Mouse (Mus musculus): ENCODE results near the gene Sass6. TPM values are rescaled to one million over a fixed set of nuclear protein-coding genes. Genes with fewer than 3 reads are reported as not detected.

The Sass6 gene
- polyA plus RNA-seq (2017; shearing (Covaris generic)) = 3.8 TPM

DNA sequence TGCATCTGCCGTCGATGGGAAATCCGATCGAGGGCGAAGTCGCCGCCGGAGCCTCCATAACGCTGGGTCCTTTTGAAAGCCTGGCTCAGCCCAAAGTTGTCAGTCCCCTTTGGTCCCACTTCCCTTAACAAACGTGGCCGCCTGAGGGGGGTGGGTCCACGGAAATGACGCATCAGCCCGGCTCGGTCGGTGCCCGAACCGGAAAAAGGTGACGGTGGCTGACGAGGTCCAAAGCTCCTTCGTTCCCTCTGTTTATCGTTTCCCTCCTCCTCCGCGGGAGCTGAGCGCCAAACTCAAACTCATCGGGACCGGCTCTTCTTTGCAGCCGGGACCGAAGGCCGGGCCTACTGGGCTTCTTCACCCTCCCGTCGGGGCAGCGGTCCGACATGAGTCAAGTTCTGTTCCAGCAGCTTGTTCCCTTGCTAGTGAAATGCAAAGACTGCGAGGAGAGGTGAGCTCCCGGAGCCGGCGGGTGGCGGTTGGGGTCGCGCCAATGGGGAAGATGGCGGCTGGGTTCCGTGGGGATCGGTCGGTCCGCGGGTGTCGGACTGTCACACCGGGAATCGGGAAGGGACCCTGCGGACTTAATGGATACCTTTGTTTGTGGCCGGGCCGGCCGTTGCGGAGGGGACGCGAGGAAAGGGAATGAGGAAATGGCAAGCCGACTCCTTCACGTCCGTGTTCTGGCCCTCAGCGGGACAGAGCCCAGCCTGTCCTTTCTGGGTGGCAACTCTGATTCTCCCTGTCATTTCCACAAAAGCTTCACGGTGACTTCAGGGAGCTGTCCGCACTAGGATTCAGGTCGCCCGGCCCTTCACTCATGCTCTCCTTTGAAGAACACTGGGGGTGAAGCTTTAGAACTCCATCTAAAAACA, at the start of gene Sass6:
Gene Sass6 (plus strand): TSS at position 255 of the 875 bp plus-strand sequence.

DNA sequence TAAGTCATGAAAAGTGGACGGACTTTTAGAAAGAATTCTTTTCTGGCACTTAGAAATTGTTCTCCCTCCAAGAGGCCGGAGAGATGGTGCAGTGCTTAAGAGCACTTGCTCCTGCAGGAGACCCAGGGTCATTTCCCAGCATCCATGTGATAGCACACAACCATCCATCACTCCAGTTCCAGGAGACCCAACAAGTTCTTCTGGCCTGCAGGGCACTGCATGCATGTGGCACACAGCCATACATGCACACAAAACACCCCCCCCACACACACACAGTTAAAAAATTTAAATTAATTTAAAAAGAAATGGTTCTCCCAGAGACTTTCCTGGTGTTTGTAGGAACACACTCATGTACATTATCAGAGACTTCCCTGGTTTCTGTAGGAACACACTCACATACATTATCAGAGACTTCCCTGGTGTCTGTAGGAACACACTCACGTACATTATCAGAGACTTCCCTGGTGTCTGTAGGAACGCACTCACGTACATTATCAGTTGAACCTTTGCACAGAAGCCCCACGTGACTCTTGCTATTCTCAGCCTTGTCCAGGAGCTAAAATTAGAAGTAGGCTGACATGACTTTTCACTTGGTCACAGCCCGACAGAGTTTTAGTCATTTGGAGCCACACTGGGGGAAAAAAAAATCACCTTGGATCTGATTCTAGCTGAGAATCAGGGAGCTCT, 32.2 kb upstream of the Sass6 start, which contains the start of gene Lrrc39:
Gene Lrrc39 (plus strand): TSS at position 566 of the 687 bp plus-strand sequence.

DNA sequence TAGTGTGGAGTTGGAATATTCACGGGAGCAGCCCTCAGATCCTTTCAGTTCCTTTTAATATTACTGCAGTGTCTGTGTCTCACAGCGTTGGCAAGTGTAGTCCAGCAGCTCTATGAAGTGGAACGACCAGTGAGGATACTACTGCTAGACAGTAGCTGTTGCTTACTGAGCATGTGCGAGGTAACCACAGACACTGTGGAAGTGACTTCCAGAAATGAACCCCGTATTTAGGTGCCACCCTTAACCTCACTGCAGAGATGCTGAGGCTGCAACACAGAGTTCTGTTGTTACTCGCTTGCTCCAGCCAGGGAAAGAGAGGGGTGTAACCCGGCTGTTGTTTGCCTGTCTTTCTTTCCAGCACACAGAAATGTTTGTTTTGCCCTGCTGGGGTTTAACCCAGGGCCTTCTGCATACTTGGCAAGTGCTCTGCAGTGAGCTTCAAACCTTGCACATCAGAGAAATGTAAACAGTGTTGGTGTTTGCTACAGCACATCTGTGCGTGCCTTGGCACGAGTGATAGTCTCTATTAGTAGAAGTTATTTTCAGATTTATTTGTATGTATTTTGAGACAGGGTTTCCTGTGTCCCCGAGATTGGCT, 19.6 kb downstream of the Sass6 start, which contains the start of gene Trmt13:
Gene Trmt13 (minus strand): TSS at position 293 of the 598 bp plus-strand sequence.

DNA sequence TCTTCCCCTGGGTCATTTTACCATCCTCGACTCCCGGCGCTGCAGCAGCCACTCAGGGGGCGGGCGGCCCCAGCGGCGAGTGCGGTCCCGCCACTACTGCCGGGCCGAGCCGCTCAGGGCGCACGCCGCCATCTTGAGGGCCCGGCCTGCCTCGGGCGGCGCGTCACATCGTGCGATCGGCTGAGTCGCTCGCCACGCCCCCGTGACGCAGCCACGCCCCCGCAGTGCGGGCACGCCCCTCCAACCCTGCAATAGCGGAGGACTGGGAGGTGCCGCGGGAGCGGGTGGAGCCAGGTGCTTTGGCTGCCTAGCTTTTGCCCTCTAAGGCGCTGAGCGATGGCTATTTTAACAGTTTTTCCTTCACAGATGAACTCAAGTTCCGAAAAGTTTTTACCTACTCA, 67.7 kb downstream of the Sass6 start, which contains the start of gene Mfsd14a:
Gene Mfsd14a (minus strand): TSS at position 215 of the 401 bp plus-strand sequence.

Other genes with a start within 250 kb of the Sass6 start
- 15.6 TPM for gene Cdc14a, start 170.9 kb upstream of the Sass6 start, polyA plus RNA-seq (2017; shearing (Covaris generic))
- 31.0 TPM for gene Rtca, start 86.8 kb upstream of the Sass6 start, polyA plus RNA-seq (2017; shearing (Covaris generic))
- gene Dbt, start 81.9 kb upstream of the Sass6 start, polyA plus RNA-seq (2017; shearing (Covaris generic)) = 10.7 TPM
- gene Lrrc39, start 32.0 kb upstream of the Sass6 start, polyA plus RNA-seq (2017; shearing (Covaris generic)) = 1.1 TPM
- 31.6 TPM for gene Trmt13, start 19.6 kb downstream of the Sass6 start, polyA plus RNA-seq (2017; shearing (Covaris generic))
- 172 TPM for gene Mfsd14a, start 67.7 kb downstream of the Sass6 start, polyA plus RNA-seq (2017; shearing (Covaris generic))
- not detected for gene Gm43191, start 86.3 kb downstream of the Sass6 start, polyA plus RNA-seq (2017; shearing (Covaris generic))
- gene Slc35a3, start 117.8 kb downstream of the Sass6 start, polyA plus RNA-seq (2017; shearing (Covaris generic)) = 23.1 TPM
- gene Agl, start 213.2 kb downstream of the Sass6 start, polyA plus RNA-seq (2017; shearing (Covaris generic)) = 4.9 TPM

All from effector memory CD4-positive, alpha-beta T cell, adult 5 months (primary cell).